Mouse (Mus musculus): Measurements from ENCODE around the gene Gm4881.
A peak's percentile ranks its signal among the peaks of the same experiment; 100 is the strongest.

Gm4881 gene

DNA sequence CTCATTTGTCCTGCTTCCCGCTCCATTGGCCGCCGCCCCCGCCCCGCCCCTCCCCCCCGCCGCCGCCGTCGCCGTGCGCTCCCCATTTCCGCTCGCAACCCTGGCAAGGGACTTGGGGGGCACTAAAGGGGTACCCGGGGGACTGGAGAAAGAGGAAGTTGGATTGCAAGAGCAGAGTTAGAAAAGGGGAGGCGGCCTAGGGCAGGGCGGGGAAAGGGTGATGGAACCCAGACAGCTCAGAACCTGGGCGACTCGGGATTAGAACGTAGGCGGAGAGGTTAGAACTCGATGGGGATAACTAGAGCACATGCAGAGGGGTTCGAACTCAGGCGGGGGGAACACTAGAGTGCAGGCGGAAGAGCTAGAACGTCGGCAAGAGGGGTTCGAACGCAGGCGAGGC lies 10.2 kb upstream of the Gm4881 start:
- DNase-seq (ENCODE audit: low read depth, low spot score), result peak; percentile 81

DNA sequence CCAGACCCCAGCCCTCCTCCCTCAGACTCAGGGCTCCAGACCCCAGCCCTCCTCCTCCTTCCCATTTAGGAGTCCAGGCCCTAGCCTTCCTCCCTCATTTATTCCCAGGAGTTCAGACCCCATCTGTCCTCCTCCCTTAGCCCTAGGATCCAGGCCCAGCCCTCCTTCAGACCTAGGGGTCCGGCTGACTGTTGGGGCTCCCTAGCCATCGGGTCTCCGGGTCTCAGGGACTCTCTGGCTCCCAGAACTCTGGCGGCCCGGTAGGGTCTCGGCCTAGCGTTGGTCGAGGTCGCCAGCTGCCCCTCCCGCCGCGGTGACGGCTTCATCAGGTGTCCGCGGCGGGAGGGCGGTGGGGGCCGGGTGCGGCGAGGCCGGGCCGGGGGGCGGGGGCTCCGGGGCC lies 9.7 kb upstream of the Gm4881 start:
- DNase-seq (ENCODE audit: low read depth, low spot score), result peak; percentile 49

DNA sequence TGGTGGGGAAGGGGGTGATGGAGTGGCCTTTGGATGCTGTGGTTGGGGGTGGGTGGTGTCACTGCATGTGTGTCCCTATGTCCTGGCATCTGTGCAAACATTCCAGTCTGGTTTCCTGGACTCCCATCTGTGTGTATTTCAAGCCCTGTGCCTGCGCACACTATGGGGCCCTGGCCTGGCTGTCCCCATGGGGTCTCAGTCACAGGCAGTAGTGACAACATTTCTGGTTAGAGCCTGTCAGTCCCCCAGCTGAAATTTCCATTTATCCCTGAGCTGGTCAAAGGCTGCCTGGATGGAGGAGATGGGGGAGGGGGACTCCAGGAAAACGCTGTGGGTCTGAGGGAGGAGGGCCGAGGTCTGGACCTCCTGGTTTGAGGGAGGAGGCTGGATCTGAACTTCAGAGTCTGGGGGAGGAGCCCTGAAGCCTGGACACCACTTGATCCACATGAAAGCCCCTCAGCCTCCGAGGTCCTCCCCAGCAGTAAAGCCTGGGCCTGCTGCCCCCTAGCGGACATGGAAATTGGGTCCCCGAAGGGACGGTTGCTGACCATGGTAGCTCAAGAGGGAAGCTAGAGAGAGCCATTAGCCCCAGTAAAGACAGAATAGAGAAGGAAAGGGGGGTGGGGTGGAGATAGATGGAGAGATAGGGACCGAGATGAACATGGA lies 5.8 kb upstream of the Gm4881 start:
- DNase-seq (ENCODE audit: low read depth, low spot score), result peak; percentile 78

DNA sequence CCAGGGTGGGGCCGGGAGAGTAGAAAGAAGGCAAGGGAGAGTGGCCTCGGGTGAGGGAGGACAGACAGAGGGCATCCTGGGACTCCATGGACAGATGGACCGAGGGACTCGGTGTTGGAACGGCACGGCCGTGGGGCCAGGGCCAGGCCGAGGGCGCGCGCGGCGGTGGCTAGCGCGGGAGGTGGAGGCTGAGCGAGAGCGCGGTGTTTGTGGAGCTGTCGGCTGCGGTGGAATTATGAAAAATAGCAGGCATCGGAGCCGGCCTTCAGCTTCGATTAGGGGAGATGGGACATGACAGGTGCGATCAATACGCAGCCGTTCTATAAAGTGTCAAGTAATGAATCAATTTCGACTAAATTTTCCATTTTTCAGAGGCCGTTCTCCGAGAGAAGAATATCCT lies 4.5 kb upstream of the Gm4881 start:
- DNase-seq (ENCODE audit: low read depth, low spot score), result no peak

DNA sequence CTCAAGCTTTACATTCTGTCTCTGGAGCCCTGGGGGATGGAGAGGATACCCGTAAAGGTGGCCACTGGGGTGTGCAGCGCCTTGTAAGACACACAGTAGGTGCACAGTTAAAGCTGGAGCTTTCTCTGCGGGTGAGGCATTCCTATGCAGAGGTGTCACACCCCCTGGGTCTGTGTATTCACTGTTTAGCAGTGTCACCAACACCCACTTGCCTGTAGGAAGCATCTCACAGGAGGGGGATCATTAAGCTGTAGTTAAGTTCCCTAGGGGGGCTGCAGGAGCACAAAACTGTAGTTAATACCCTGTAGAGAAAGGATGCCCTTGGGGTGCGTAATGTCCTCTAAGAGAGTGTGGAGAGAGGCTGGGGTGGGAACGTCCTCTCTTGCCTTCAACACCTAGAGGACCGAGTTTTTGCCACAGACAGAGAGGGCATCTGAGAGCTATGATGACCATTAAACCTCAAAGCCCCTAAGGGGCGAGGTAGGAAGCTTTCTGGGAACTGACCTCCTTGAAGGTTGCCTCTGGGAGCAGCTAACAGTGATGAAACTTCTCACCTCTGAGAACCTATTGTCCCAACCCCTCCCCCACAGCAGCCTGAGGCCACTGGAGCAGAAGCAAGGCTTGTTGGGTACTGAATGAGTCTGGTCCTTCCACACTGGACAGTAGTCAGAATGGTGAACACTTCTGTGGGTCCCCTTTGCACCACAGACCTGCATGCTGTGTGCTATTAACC lies 3.2 kb upstream of the Gm4881 start:
- DNase-seq (ENCODE audit: low read depth, low spot score), result no peak

DNA sequence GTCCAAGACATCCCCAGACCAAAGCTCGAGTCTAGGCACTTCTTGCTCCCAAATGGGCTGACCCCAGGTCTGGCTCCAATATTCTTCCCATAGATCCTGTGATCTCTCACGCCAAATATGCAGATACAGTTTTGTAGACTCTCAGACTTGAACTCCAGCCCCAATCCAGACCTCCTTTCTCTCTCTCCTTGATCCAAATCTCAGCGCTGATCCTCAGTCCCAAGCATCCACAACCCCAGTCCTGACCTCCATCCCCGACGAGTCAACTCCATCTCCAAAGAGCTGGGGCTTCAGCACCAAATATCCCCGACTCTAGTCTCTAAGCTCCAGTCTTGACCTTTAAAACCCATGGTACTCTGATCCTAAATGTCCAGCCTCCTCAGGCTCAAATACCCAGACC lies 653 bp downstream of the Gm4881 start:
- DNase-seq (ENCODE audit: low read depth, low spot score), result no peak

DNA sequence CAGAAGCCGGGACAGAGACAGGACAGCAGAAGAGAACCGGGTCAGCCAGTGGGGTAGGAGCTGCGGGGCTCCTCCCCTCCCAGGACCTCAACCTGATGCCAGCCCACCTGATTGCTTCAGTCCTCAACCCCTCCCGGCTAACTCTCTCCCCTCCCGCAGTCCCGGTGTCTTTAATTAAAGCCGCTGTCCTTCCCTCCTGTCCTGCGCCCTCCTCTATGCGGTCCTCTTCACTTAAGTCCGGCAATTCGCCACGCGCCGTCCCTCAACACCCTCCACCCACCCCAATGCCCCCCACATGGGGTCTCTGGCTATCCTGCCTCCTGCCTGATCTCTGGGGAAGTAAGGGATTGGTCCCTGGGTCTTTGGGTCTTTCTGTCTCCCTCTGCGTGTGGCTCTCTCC lies 12.6 kb downstream of the Gm4881 start:
- no peak for DNase-seq (ENCODE audit: low read depth, low spot score)

DNA sequence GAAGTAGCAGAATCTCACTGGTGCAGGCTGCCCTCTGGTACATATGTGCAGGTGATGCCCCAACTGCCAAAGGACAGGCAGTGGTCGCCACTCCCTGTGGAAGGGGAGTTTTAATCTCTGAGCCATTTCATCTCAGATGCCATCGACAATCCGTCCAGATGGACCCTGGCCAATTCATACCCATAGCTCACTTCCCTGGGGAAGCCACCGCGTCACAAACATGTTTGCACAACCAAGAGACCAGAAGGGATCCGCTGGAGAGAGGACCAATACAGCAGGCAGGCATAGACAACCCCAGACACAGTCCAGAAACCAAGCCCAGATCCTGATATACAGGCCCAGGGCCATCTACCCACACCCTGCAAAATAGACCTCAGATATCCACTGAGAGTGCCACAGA lies 13.8 kb downstream of the Gm4881 start:
- no peak for DNase-seq (ENCODE audit: low read depth, low spot score)

DNA sequence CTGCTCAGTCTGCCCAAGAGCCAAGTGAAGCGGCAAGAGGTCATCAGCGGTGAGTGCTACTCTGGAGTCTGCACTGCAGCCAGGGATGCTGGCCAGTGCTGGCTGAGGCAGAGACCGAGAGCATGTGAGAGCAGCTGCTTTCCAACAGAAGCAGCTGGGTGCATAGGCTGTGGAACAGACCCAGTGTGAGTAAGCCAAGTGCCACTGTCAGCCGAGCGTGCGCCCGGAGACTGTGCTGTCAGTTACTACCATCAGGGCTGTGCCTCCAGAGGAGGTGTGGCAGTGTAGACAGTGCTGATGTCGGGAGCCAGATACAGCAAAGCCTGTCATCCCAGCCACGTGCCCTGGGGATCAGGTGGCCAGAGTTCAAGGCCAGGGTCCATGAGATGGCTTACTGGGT lies 24.6 kb downstream of the Gm4881 start:
- no peak for DNase-seq (ENCODE audit: low read depth, low spot score)

DNA sequence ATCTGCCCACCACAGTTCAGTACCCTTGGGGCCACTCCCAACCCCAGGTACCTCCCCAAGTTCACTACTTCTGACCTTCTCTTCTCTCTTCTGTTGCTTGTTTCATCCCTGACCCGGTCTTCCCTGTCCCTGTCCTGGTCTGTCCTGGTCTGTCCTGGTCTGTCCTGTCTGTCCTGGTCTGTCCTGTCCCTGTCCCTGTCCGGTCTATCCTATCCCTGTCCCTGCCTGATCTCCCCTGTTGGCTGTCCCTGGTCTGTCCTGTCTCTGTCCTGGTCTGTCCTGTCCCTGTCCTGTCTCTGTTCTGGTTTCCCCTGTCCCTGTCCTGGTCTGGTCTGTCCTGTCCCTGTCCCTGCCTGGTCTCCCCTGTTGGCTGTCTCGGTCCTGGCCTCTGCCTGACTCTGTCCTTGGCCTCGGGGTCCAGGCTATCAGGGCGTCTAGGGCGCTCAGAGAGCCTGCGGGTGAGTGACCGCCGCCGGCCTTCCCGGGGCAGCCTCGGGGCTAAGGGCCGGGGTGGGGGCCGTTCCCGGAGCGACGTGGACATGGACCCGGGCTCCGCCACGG lies 25.5 kb downstream of the Gm4881 start:
- DNase-seq (ENCODE audit: low read depth, low spot score), result no peak

DNA sequence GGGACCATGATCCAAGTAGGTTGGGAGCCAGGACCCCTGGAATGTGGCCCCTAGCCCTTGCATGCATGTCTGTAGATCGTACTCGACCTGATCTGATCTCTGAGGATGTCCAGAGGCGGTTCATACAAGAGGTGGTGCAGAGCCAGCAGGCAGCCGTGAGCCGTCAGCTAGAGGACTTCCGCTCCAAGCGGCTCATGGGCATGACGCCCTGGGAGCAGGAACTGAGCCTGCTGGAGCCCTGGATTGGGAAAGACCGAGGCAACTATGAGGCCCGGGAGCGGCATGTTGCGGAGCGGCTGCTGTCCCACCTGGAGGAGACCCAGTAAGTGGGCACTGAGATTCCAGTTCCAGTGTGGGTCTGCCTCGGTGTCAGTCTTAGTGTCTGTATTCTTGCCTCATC lies 31.8 kb downstream of the Gm4881 start:
- DNase-seq (ENCODE audit: low read depth, low spot score), result no peak

DNA sequence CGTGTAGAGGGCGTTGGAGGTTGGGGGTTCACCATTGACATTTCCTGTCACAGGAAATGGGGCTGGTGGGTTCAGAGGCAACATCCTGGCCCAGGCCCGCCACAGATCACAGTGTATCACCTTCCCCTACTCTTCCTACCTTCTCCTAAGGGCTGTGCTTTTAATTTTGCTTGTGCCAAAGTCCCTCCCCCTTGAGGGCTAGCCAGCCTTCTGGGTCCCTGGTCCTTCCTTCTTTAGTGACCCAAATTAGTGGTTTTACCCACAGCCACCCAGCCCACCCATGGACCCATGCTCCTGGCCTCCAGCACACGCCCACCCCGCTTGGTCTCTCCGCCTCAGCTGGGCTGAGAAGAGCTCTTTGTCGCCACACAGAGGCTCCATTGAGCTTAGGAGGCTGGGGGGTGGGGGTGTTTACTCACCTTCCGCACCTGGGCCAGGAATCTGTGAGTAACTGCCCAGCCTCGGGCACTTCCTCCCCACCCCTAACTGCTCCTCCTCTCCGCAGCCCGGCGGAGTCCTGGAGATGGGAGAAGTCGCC lies 37.0 kb downstream of the Gm4881 start:
- DNase-seq (ENCODE audit: low read depth, low spot score), result no peak

DNA sequence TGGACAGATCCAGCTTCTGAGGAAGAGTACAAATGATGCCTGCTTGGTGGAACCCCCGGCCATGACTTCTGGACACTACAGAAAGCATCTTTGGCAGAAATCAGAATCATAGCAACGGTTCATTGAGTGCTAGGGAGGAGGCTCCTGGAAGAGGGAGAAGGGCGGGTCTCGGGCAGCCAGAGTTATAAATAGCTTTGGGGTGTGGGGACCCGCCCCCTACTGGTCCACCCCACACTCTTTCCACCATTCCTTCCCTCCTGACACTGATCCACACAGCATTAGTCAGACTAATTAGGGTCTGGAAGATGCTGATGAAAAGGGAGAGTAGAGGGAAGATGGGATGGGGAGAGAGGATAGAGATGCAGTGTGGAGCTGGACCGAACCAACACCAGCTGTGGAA lies 37.7 kb downstream of the Gm4881 start:
- DNase-seq (ENCODE audit: low read depth, low spot score), result no peak

DNA sequence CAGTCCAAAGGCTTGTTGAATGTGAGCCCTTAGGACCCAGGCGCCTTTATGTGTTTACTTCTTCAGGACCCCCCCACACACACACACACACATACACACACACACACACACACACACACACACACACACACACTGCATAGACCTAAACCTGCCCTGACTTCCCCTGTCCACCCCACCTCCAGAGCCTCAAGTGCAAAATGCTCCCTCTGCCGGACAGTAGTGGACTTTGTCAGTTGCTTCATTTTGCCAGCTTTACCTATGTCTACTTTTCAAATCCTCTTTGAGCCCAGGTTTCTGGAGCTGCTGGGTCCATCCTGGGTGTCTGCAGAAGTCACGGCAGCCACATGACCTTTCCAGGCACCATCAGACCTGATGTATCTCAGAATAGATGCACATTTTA lies 39.4 kb downstream of the Gm4881 start:
- peak; percentile 86 for DNase-seq (ENCODE audit: low read depth, low spot score)

DNA sequence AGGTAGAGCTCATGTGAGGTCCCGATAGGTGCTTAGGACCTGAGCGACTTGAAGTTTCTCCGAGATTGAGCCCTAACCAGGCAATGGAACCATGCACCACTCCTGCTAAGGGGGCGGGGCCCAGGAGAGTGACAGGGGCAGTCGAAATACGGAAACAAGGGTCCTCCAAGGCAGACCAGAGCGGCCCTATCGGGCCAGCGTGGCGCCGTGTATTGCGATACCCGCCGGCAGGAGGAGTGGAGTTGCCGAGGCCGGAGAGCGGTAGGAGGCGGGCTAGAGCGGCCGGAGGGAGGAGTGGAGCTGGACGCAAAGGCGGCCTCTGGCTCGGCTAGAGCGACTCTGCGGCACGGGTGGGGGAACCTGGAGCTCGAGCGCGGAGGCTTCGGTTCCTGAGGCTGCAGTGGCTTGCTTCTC lies 40.2 kb downstream of the Gm4881 start:
- DNase-seq (ENCODE audit: low read depth, low spot score), result peak; percentile 99

DNA sequence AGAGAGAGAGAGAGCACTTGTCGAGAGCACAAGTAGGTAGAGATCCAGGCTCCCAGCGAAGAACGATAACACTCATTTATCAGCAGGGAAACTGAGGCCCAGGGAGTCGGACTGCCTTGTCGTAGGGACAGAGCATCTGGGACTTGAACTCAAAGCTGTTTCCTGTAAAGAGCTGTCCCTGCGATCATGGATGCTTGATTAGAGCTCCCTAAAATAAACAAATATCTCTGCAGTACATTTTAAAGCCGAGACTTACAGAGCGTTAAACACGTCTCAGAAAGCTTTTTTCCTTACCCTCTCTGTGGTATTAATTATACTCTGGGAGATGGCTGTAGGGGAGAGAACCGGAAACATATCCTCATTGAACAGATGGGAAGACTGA lies 40.9 kb downstream of the Gm4881 start:
- no peak for DNase-seq (ENCODE audit: low read depth, low spot score)

DNA sequence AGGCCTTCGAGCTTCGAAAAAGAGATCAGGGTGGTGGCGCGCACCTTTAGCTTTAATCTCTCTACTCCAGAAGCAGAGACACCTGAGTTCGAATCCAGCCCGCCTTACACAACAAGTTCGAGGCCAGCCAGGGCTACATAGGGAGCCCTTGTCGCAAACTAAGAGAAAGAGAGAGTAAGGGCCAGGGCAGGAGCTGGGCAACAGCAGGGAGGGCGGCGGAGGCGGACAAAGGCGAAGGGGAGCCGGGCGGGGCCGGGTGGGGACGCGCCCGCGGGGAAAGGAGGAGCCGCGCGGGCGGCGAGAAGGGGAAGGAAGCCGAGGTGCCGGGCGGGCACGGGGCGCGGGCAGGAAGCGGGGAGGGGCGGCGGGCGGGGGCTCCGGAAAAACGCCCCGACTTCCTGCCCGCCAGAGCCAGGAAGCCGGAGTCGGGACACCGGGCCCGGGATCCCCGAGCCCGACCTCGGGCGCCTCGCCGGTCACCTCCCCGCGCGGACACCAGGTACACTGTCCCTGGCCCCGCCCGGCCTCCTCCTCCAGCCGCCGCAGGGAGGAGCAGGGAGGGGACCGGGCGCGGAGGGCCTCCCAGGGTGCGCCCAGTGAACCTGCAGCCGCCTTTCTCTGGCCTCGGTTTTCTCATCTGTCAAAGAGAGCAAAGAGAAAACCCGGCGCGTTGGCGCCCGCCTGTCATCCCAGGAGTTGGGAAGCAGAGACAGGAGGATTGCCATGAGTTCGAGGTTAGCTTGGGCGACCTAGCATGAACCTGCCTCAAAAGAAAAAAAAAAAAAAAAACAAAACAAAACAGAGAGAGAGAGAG lies 41.5 kb downstream of the Gm4881 start, which contains the start of gene Arhgef1:
TSS of gene Arhgef1 (plus strand) at position 283 of the 814 bp plus-strand sequence.
- peak; percentile 84 for DNase-seq (ENCODE audit: low read depth, low spot score)

DNA sequence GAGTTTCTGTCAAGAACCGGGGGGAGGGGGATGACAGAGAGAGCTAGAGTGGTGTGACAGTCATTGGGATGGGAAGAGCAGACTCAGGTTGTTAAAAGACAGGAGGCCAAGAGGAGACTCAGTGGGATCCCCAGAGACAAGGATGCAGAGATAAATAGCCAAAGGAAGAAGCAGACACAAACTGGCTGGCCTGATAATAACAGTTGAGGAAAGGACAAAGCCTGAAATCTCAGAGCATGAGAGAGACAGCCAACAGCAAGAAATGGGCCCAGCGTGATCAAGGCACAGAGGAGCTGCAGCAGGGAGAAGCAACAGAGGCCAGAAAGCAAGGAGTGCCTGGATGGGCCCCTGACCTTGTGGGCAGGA lies 42.0 kb downstream of the Gm4881 start:
- DNase-seq (ENCODE audit: low read depth, low spot score), result no peak

DNA sequence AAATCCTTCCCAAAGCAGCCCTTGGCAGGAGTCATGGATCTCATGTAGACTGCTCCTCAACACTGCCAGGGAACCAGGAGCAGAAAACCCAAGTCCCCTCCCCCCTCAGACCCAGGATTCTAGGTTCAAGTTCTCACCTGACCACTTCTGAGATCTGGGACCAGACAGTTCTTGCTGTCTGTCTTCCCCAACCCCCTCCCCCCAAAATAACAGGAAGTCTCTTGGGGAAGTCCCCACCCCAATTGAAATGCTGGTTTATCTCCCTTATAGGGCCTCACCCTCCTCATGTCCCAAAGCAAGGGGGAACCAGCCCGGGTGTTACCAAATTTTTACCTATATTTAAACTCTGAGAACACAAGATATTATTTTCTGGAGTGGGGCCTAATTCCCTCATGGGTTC lies 42.5 kb downstream of the Gm4881 start:
- DNase-seq (ENCODE audit: low read depth, low spot score), result peak; percentile 77

DNA sequence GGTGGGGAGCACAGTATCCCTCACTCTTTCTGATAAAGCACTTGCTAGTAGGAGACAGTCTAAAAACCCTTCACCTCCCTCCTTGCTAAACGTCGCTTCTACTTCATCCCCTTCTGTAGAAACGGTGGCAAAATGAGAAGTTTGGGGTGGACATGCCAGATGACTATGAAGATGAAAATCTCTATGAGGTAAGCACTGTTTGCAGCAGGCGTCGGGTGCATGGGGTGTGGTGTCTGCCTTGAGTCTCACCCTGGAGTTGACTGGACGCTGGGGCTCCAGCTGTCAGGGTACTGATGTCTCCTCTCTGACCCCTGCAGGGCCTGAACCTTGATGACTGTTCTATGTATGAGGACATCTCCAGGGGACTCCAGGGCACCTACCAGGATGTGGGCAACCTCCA lies 43.2 kb downstream of the Gm4881 start:
- peak; percentile 33 for DNase-seq (ENCODE audit: low read depth, low spot score)

DNA sequence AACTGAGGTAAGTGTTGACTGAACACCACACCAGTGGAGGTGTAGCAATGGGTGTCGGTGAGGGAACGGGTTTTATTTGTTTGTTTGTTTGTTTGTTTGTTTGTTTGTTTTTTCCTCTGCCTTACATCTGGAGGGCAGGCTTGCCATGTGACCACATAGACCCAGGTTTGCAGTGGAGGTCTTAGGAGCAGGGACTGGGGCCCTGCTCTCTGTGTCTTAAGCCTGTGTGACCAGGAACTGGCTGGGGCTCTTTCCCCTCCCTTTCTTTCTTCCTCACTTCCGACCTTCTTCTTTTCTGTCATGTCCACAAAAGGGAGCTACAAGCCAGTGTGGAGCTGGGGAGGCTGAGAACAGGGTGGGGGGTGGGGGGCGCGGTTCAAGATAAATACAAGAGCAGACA lies 46.3 kb downstream of the Gm4881 start:
- peak; percentile 52 for DNase-seq (ENCODE audit: low read depth, low spot score)

DNA sequence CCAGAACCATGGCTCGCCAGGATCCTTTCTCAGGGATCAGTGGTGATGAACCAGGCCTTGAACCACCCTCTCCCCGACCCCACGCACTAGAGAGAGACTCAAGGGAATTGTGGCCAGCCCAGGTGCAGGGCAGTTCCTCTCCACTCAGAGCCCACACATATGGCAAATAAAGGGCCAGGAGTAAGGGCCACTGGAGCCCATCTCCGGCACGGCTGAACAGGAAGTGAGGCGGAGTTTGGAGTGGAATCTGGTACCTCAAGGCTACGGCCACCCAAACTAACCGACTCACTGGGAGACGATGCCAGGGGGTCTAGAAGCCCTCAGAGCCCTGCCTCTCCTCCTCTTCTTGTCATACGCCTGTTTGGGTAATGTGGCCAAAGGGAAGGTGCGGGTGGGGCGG lies 47.1 kb downstream of the Gm4881 start, which contains the start of gene Cd79a:
TSS of gene Cd79a (plus strand) at position 158 of the 400 bp plus-strand sequence.
- DNase-seq (ENCODE audit: low read depth, low spot score), result peak; percentile 90
